ENCODE assay signal across 15 mouse cellular contexts in the genomic region with DNA sequence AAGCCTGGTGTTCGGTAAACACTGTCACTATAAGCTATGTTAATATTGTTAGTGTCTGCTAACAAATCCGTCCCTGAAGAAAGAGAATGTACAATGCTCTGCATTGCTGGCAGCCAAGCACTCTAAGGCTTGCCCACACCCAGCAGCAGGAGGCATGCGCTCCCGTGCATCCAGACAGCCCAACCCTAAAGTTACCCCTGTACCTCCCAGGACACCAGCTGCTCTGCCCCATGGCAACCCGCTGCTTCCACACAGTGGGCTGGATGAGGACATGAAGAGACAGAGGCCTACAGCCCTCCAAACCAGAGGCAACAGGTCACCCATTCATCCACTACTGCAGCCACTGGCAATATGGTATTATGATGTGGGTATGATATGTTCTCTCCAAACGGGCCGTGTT.
DNase-seq lines count a peak whose midpoint lies in the region; ATAC-seq and TF ChIP-seq lines count a peak whose summit lies in the region.
"Had no signal": no experiment of that assay in that cellular context is flagged by ENCODE, and none has a peak within 500 bp of the region (broad histone marks: within the 10 kb centered on the region; RNA-seq: fewer than 3 reads in every experiment).

No protein-coding gene starts in this region.

- H3K4me3 ChIP-seq in forebrain, embryonic 14.5 days (ENCODE audit: low read depth, low read length): no peak overlapping the region
- H3K4me3 ChIP-seq in forebrain, embryonic 12.5 days (replicated peaks): no peak overlapping the region
- no peak overlapping the region for H3K4me3 ChIP-seq in lung, embryonic 14.5 days (ENCODE audit: low read depth, low read length)
- H3K4me3 ChIP-seq in lung, adult 2 months (replicated peaks; ENCODE audit: extremely low read depth, low read depth, low read length): no peak overlapping the region
- H3K4me3 ChIP-seq in midbrain, embryonic 15.5 days: no peak overlapping the region
- H3K4me3 ChIP-seq in left cerebral cortex, adult 2 months: no peak overlapping the region
- no peak overlapping the region for H3K4me3 ChIP-seq in heart, embryonic 11.5 days (ENCODE audit: low read depth, low read length)
- H3K4me3 ChIP-seq: stomach, embryonic 15.5 days had no signal

- no peaks in the 10 kb centered on the region for H3K4me1 ChIP-seq in forebrain, embryonic 14.5 days (ENCODE audit: control insufficient read depth, insufficient read depth, low read length)
- H3K4me1 ChIP-seq in forebrain, embryonic 12.5 days: peaks cover 10% of the 10 kb centered on the region; the same call in 1 of the 2 replicates
- H3K4me1 ChIP-seq in lung, embryonic 14.5 days (ENCODE audit: insufficient read depth): peaks cover under 1% of the 10 kb centered on the region; the same call in 1 of the 2 replicates
- H3K4me1 ChIP-seq in lung, adult 2 months (ENCODE audit: control insufficient read depth, insufficient read depth, low read length): peaks cover 3% of the 10 kb centered on the region; the same call in 1 of the 2 replicates
- peaks cover 4% of the 10 kb centered on the region; the same call in 1 of the 2 replicates for H3K4me1 ChIP-seq in midbrain, embryonic 15.5 days
- H3K4me1 ChIP-seq in heart, embryonic 11.5 days (ENCODE audit: control insufficient read depth, insufficient read depth, low read length): peaks cover 5% of the 10 kb centered on the region

- 0 out of 2 replicates have a peak, but pooled peaks have one; percentile 14 for ATAC-seq in forebrain, embryonic 14.5 days
- ATAC-seq in forebrain, embryonic 12.5 days (ENCODE audit: low FRiP score): no peak
- ATAC-seq in lung, embryonic 14.5 days (ENCODE audit: insufficient read depth): no peak
- peak; percentile 55; the same call in 1 of the 2 replicates for ATAC-seq in midbrain, embryonic 15.5 days (replicated peaks)
- no peak for ATAC-seq in heart, embryonic 11.5 days (replicated peaks; ENCODE audit: insufficient number of reproducible peaks, low FRiP score, low TSS enrichment)
- ATAC-seq: liver, postnatal 0 days had no signal

- H3K4me2 ChIP-seq in forebrain, embryonic 14.5 days (ENCODE audit: low read length): no peak overlapping the region
- H3K4me2 ChIP-seq in forebrain, embryonic 12.5 days: no peak overlapping the region
- no peak overlapping the region for H3K4me2 ChIP-seq in lung, embryonic 14.5 days
- H3K4me2 ChIP-seq in midbrain, embryonic 15.5 days: no peak overlapping the region
- H3K4me2 ChIP-seq in heart, embryonic 11.5 days: no peak overlapping the region
- H3K4me2 ChIP-seq: stomach, embryonic 15.5 days had no signal

- H3K36me3 ChIP-seq in forebrain, embryonic 14.5 days (ENCODE audit: control insufficient read depth, insufficient read depth, low read length): peaks cover 50% of the 10 kb centered on the region
- H3K36me3 ChIP-seq in forebrain, embryonic 12.5 days (replicated peaks): peaks cover 61% of the 10 kb centered on the region
- H3K36me3 ChIP-seq in lung, embryonic 14.5 days (ENCODE audit: insufficient read depth): peaks cover 40% of the 10 kb centered on the region; the same call in 1 of the 2 replicates
- H3K36me3 ChIP-seq in midbrain, embryonic 15.5 days (replicated peaks): 0 out of 2 replicates have a peak, but pooled peaks cover 12% of the 10 kb centered on the region
- no peaks in the 10 kb centered on the region for H3K36me3 ChIP-seq in heart, embryonic 11.5 days (ENCODE audit: control insufficient read depth, insufficient read depth, low read length)
- H3K36me3 ChIP-seq: G1E had no signal

- no peak overlapping the region for H3K9ac ChIP-seq in forebrain, embryonic 14.5 days (ENCODE audit: low read length)
- no peak overlapping the region for H3K9ac ChIP-seq in forebrain, embryonic 12.5 days
- no peak overlapping the region for H3K9ac ChIP-seq in lung, embryonic 14.5 days
- no peak overlapping the region for H3K9ac ChIP-seq in midbrain, embryonic 15.5 days
- H3K9ac ChIP-seq in heart, embryonic 11.5 days (ENCODE audit: low read depth, low read length): no peak overlapping the region
- H3K9ac ChIP-seq: liver, postnatal 0 days; stomach, embryonic 15.5 days had no signal

- no peak for DNase-seq in forebrain, embryonic 14.5 days (ENCODE audit: low spot score)
- DNase-seq in lung, embryonic 14.5 days: no peak
- DNase-seq in lung, adult 2 months: no peak
- DNase-seq in brain, embryonic 14.5 days (ENCODE audit: low read depth): peak; percentile 34
- DNase-seq in left cerebral cortex, adult 2 months (ENCODE audit: extremely low spot score in 1 of 2, low spot score in 2 of 2): no peak
- DNase-seq: adrenal gland, postnatal 14 days; cerebellum, adult 11 months; kidney, adult 11 months; liver, postnatal 0 days; right cerebral cortex, postnatal 25 days had no signal

- H3K27me3 ChIP-seq in forebrain, embryonic 14.5 days (replicated peaks; ENCODE audit: control insufficient read depth, insufficient read depth, low read length): no peaks in the 10 kb centered on the region
- no peaks in the 10 kb centered on the region for H3K27me3 ChIP-seq in forebrain, embryonic 12.5 days
- no peaks in the 10 kb centered on the region for H3K27me3 ChIP-seq in lung, embryonic 14.5 days (ENCODE audit: insufficient read depth, low read length)
- no peaks in the 10 kb centered on the region for H3K27me3 ChIP-seq in midbrain, embryonic 15.5 days (replicated peaks)
- no peaks in the 10 kb centered on the region for H3K27me3 ChIP-seq in heart, embryonic 11.5 days (ENCODE audit: control insufficient read depth, insufficient read depth, low read length)
- H3K27me3 ChIP-seq: stomach, embryonic 15.5 days had no signal

- no peak for TF ChIP-seq CTCF in lung, embryonic 14.5 days (IDR thresholded peaks at IDR 0.05; ENCODE audit: low read depth)
- TF ChIP-seq CTCF in lung, adult 2 months (IDR thresholded peaks at IDR 0.05; ENCODE audit: insufficient read depth, low read length): no peak
- no peak for TF ChIP-seq CTCF in brain, embryonic 14.5 days (IDR thresholded peaks at IDR 0.05; ENCODE audit: borderline replicate concordance, extremely low read depth, insufficient read depth, insufficient read length)
- TF ChIP-seq CTCF in left cerebral cortex, adult 2 months (IDR thresholded peaks at IDR 0.05): no peak

- H3K27ac ChIP-seq in forebrain, embryonic 14.5 days (ENCODE audit: low read depth, low read length): peak overlapping the region; percentile 39; the same call in 1 of the 2 replicates
- H3K27ac ChIP-seq in forebrain, embryonic 12.5 days: no peak overlapping the region
- peak overlapping the region; percentile 65; the same call in 1 of the 2 replicates for H3K27ac ChIP-seq in lung, embryonic 14.5 days (ENCODE audit: low read depth)
- H3K27ac ChIP-seq in midbrain, embryonic 15.5 days: peak overlapping the region; percentile 52
- H3K27ac ChIP-seq in left cerebral cortex, adult 2 months: no peak overlapping the region
- no peak overlapping the region for H3K27ac ChIP-seq in heart, embryonic 11.5 days (ENCODE audit: low read depth, low read length)
- H3K27ac ChIP-seq: stomach, embryonic 15.5 days had no signal

- TF ChIP-seq POLR2A in lung, adult 2 months (IDR thresholded peaks at IDR 0.05; ENCODE audit: borderline replicate concordance, extremely low read depth, low read depth, low read length): no peak
- TF ChIP-seq POLR2A in brain, embryonic 14.5 days (IDR thresholded peaks at IDR 0.05; ENCODE audit: borderline replicate concordance, extremely low read depth, insufficient read depth, insufficient read length, poor library complexity, severe bottlenecking): no peak

- intact Hi-C loops in left cerebral cortex, adult 2 months (cut with DNase I): no loop called here

- H3K9me3 ChIP-seq in forebrain, embryonic 14.5 days (replicated peaks; ENCODE audit: control insufficient read depth, low read length): no peaks in the 10 kb centered on the region
- H3K9me3 ChIP-seq in forebrain, embryonic 12.5 days: no peaks in the 10 kb centered on the region
- no peaks in the 10 kb centered on the region for H3K9me3 ChIP-seq in lung, embryonic 14.5 days (ENCODE audit: low read depth, low read length)
- no peaks in the 10 kb centered on the region for H3K9me3 ChIP-seq in midbrain, embryonic 15.5 days
- no peaks in the 10 kb centered on the region for H3K9me3 ChIP-seq in heart, embryonic 11.5 days (replicated peaks; ENCODE audit: control insufficient read depth, low read length)
- H3K9me3 ChIP-seq: G1E; stomach, embryonic 15.5 days had no signal

- 81% methylated on average over 7 of the region's 7 CpGs for WGBS in forebrain, embryonic 14.5 days
- 77% methylated on average over 7 of the region's 7 CpGs for WGBS in forebrain, embryonic 12.5 days
- WGBS in lung, embryonic 14.5 days: 63% methylated on average over 7 of the region's 7 CpGs
- 74% methylated on average over 7 of the region's 7 CpGs for WGBS in lung, adult 2 months
- 65% methylated on average over 7 of the region's 7 CpGs for WGBS in midbrain, embryonic 15.5 days
- WGBS in heart, embryonic 11.5 days (ENCODE audit: insufficient replicate concordance): 77% methylated on average over 7 of the region's 7 CpGs

Comparison
In these comparisons a context has a peak if more than half of its experiments do, and no peak if none do; other contexts are left out.
1. ATAC-seq: peak in forebrain, embryonic 14.5 days (single experiment) and midbrain, embryonic 15.5 days (single experiment); none in forebrain, embryonic 12.5 days (single experiment), lung, embryonic 14.5 days (single experiment) and heart, embryonic 11.5 days (single experiment).
2. H3K27ac ChIP-seq: peak in forebrain, embryonic 14.5 days (single experiment), lung, embryonic 14.5 days (single experiment) and midbrain, embryonic 15.5 days (single experiment); none in forebrain, embryonic 12.5 days (single experiment), left cerebral cortex, adult 2 months (single experiment) and heart, embryonic 11.5 days (single experiment).